Mouse (Mus musculus): ENCODE measurements at regions not wholly inside any gene's neighbourhood (a gene's known extent, or its start where the extent isn't known, plus 50 kb on each side); places are given as distances from the start of the nearest gene placed in this dataset.

DNA sequence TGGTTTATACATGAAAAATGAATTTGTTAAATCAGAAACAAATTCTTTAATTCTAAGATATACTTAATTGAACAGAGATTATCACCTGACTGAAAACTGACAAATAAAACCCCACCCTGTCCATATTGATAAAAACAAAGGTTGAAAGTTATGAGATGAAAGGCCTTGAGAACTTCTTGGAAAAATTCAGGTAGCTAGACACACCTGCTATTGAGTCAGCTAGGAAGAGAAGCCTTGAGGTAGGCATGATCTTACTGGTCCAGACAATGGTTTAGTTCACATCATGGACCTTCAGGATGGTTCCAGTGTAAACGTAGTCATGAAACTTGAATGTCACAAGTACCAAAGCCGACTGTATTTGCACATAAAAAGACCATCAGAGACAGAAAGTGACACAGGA, 180.3 kb downstream of the 1700064H15Rik start:
- H3K9me3 ChIP-seq (ENCODE audit: control insufficient read depth, insufficient read depth, low read depth, low read length), result no peaks in the 10 kb centered on the region
- H3K36me3 ChIP-seq (ENCODE audit: control insufficient read depth, insufficient read depth, low read length, poor library complexity, severe bottlenecking), result no peaks in the 10 kb centered on the region
- no peak for DNase-seq (ENCODE audit: low read depth, low spot score)
- H3K9ac ChIP-seq (ENCODE audit: insufficient read depth, low read depth, low read length, poor library complexity, severe bottlenecking), result no peak overlapping the region
- no peak overlapping the region for H3K27ac ChIP-seq (ENCODE audit: insufficient read depth, low read depth, low read length, poor library complexity, severe bottlenecking)
- no peak overlapping the region for H3K4me3 ChIP-seq (ENCODE audit: insufficient read depth in 1 of 2, low read depth in 1 of 2, low read length in 2 of 2, poor library complexity in 1 of 2, severe bottlenecking in 1 of 2)
- H3K4me1 ChIP-seq (ENCODE audit: control insufficient read depth in 2 of 2, insufficient read depth in 2 of 2, low read length in 2 of 2, poor library complexity in 1 of 2), result 0 out of 4 replicates have a peak, but pooled peaks cover 2% of the 10 kb centered on the region in 2 experiments
- TF ChIP-seq ZC3H11A (IDR thresholded peaks at IDR 0.05; ENCODE audit: borderline replicate concordance, low read depth, low read length) (no peak), CHD2 (IDR thresholded peaks at IDR 0.05; ENCODE audit: low read depth, low read length) (no peak), HCFC1 (IDR thresholded peaks at IDR 0.05; ENCODE audit: borderline replicate concordance, insufficient read depth, low read length) (no peak), ZNF384 (IDR thresholded peaks at IDR 0.05; ENCODE audit: low read depth, low read length) (no peak), MAFK (IDR thresholded peaks at IDR 0.05; ENCODE audit: insufficient read depth, low read depth, low read length) (no peak)
- in situ Hi-C loops (cut with MboI; ENCODE audit: low sequenced_read_pairs in 2 of 2, unreplicated experiment in 2 of 2), result no loop called here

DNA sequence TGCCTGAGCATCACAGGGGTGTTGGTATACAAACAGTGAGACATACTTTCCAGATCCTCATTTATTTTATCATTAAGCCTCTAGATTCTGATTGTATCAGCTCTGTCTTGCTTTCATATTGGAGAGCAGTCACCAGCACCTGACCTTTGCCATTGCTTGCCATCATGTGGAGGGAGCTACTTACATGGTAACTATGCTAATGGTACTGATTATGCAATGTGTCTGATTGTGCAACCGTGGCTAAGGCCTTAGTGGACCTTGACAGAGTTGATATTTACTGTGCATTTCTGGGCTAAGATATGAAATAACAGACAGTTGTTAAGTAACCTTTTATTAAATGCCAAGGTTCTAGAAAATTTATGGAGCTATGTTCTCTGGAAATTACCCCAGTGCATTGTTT, 180.7 kb downstream of the 1700064H15Rik start:
- H3K27ac ChIP-seq (ENCODE audit: insufficient read depth, low read depth, low read length, poor library complexity, severe bottlenecking), result no peak overlapping the region

DNA sequence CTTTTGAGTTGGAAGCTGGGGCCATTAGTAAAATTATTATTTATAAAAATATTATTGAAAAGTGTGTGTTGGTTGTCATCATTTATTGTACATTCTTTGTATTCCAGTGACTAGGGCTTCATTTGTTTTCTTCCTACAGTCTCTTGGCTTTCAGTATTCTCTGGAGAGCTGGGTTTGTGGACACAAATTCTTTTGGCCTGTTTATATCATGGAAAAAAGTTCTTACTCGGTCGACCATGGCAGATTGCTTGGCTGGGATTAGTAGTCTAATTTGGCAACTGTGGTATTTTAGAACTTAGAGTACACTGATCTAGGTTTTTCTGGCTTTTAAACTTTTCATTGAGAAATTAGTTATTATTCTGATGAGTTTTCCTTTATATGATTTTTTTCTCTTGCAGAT, 183.6 kb downstream of the 1700064H15Rik start:
- in situ Hi-C loops (cut with MboI; ENCODE audit: low sequenced_read_pairs in 2 of 2, unreplicated experiment in 2 of 2), result no loop called here
- Histone ChIP-seq H3K9ac (ENCODE audit: insufficient read depth, low read depth, low read length, poor library complexity, severe bottlenecking) (no peak overlapping the region), H3K4me1 (ENCODE audit: control insufficient read depth in 2 of 2, insufficient read depth in 2 of 2, low read length in 2 of 2, poor library complexity in 1 of 2) (no peaks in the 10 kb centered on the region), H3K4me3 (ENCODE audit: insufficient read depth in 1 of 2, low read depth in 1 of 2, low read length in 2 of 2, poor library complexity in 1 of 2, severe bottlenecking in 1 of 2) (no peak overlapping the region), H3K36me3 (ENCODE audit: control insufficient read depth, insufficient read depth, low read length, poor library complexity, severe bottlenecking) (no peaks in the 10 kb centered on the region), H3K27ac (ENCODE audit: insufficient read depth, low read depth, low read length, poor library complexity, severe bottlenecking) (no peak overlapping the region), H3K9me3 (ENCODE audit: control insufficient read depth, insufficient read depth, low read depth, low read length) (no peaks in the 10 kb centered on the region)
- TF ChIP-seq ZNF384 (IDR thresholded peaks at IDR 0.05; ENCODE audit: low read depth, low read length) (no peak), MAFK (IDR thresholded peaks at IDR 0.05; ENCODE audit: insufficient read depth, low read depth, low read length) (no peak), HCFC1 (IDR thresholded peaks at IDR 0.05; ENCODE audit: borderline replicate concordance, insufficient read depth, low read length) (no peak), ZC3H11A (IDR thresholded peaks at IDR 0.05; ENCODE audit: borderline replicate concordance, low read depth, low read length) (no peak), CHD2 (IDR thresholded peaks at IDR 0.05; ENCODE audit: low read depth, low read length) (no peak)
- no peak for DNase-seq (ENCODE audit: low read depth, low spot score)

More for the DNA sequence above, 180.7 kb downstream of the 1700064H15Rik start:
- Histone ChIP-seq H3K4me1 (ENCODE audit: control insufficient read depth in 2 of 2, insufficient read depth in 2 of 2, low read length in 2 of 2, poor library complexity in 1 of 2) (0 out of 4 replicates have a peak, but pooled peaks cover 2% of the 10 kb centered on the region in 2 experiments), H3K9me3 (ENCODE audit: control insufficient read depth, insufficient read depth, low read depth, low read length) (no peaks in the 10 kb centered on the region), H3K4me3 (ENCODE audit: insufficient read depth in 1 of 2, low read depth in 1 of 2, low read length in 2 of 2, poor library complexity in 1 of 2, severe bottlenecking in 1 of 2) (no peak overlapping the region), H3K36me3 (ENCODE audit: control insufficient read depth, insufficient read depth, low read length, poor library complexity, severe bottlenecking) (no peaks in the 10 kb centered on the region), H3K9ac (ENCODE audit: insufficient read depth, low read depth, low read length, poor library complexity, severe bottlenecking) (no peak overlapping the region)
- TF ChIP-seq MAFK (IDR thresholded peaks at IDR 0.05; ENCODE audit: insufficient read depth, low read depth, low read length) (no peak), ZNF384 (IDR thresholded peaks at IDR 0.05; ENCODE audit: low read depth, low read length) (no peak), ZC3H11A (IDR thresholded peaks at IDR 0.05; ENCODE audit: borderline replicate concordance, low read depth, low read length) (no peak), CHD2 (IDR thresholded peaks at IDR 0.05; ENCODE audit: low read depth, low read length) (no peak), HCFC1 (IDR thresholded peaks at IDR 0.05; ENCODE audit: borderline replicate concordance, insufficient read depth, low read length) (no peak)
- DNase-seq (ENCODE audit: low read depth, low spot score), result no peak
- in situ Hi-C loops (cut with MboI; ENCODE audit: low sequenced_read_pairs in 2 of 2, unreplicated experiment in 2 of 2), result no loop called here

DNA sequence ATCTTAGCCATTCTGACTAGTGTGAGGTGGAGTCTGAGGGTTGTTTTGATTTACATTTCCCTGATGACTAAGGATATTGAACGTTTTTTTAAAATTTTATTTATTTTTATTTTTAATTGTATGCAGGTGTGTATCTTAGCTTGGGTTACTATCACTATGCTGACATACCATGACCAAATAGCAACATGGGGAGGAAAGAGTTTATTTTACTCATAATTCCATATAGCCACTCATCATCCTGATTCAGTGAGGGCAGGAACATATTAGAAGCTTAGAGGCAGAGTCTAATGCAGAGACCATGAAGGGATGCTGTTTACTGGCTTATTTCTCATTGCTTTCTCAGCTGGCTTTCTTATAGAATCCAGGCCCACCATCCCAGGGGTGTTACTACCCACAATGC, 186.7 kb downstream of the 1700064H15Rik start:
- no peaks in the 10 kb centered on the region for H3K9me3 ChIP-seq (ENCODE audit: control insufficient read depth, insufficient read depth, low read depth, low read length)
- in situ Hi-C loops (cut with MboI; ENCODE audit: low sequenced_read_pairs in 2 of 2, unreplicated experiment in 2 of 2), result no loop called here
- no peak overlapping the region for H3K4me3 ChIP-seq (ENCODE audit: insufficient read depth in 1 of 2, low read depth in 1 of 2, low read length in 2 of 2, poor library complexity in 1 of 2, severe bottlenecking in 1 of 2)
- no peak for DNase-seq (ENCODE audit: low read depth, low spot score)
- no peaks in the 10 kb centered on the region for H3K36me3 ChIP-seq (ENCODE audit: control insufficient read depth, insufficient read depth, low read length, poor library complexity, severe bottlenecking)
- no peak overlapping the region for H3K27ac ChIP-seq (ENCODE audit: insufficient read depth, low read depth, low read length, poor library complexity, severe bottlenecking)
- H3K9ac ChIP-seq (ENCODE audit: insufficient read depth, low read depth, low read length, poor library complexity, severe bottlenecking), result no peak overlapping the region
- TF ChIP-seq CHD2 (IDR thresholded peaks at IDR 0.05; ENCODE audit: low read depth, low read length) (no peak), HCFC1 (IDR thresholded peaks at IDR 0.05; ENCODE audit: borderline replicate concordance, insufficient read depth, low read length) (no peak), MAFK (IDR thresholded peaks at IDR 0.05; ENCODE audit: insufficient read depth, low read depth, low read length) (no peak), ZNF384 (IDR thresholded peaks at IDR 0.05; ENCODE audit: low read depth, low read length) (no peak), ZC3H11A (IDR thresholded peaks at IDR 0.05; ENCODE audit: borderline replicate concordance, low read depth, low read length) (no peak)
- H3K4me1 ChIP-seq (ENCODE audit: control insufficient read depth in 2 of 2, insufficient read depth in 2 of 2, low read length in 2 of 2, poor library complexity in 1 of 2), result no peaks in the 10 kb centered on the region

DNA sequence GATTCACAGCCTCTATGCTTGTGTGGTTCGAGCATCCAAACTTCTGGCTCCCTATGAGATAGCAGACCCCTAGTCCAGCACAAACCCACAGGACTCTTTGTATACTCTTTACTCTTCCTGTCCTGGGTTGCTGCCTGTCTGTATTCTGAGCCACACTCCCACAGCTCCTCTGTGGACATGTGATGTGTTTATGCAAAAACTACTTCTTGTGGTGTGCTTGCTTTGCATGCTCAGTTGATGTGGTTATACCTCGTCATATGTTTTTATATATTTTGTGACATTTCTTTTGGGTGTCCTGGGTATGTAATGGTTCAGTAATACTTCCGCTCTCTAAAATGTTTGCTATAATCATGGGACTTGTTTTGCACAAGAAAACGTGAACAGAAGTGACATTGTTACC, 198.3 kb downstream of the 1700064H15Rik start:
- Histone ChIP-seq H3K4me3 (ENCODE audit: insufficient read depth in 1 of 2, low read depth in 1 of 2, low read length in 2 of 2, poor library complexity in 1 of 2, severe bottlenecking in 1 of 2) (no peak overlapping the region), H3K27ac (ENCODE audit: insufficient read depth, low read depth, low read length, poor library complexity, severe bottlenecking) (no peak overlapping the region), H3K9ac (ENCODE audit: insufficient read depth, low read depth, low read length, poor library complexity, severe bottlenecking) (no peak overlapping the region), H3K4me1 (ENCODE audit: control insufficient read depth in 2 of 2, insufficient read depth in 2 of 2, low read length in 2 of 2, poor library complexity in 1 of 2) (no peaks in the 10 kb centered on the region), H3K9me3 (ENCODE audit: control insufficient read depth, insufficient read depth, low read depth, low read length) (no peaks in the 10 kb centered on the region), H3K36me3 (ENCODE audit: control insufficient read depth, insufficient read depth, low read length, poor library complexity, severe bottlenecking) (no peaks in the 10 kb centered on the region)
- in situ Hi-C loops (cut with MboI; ENCODE audit: low sequenced_read_pairs in 2 of 2, unreplicated experiment in 2 of 2), result no loop called here
- TF ChIP-seq ZC3H11A (IDR thresholded peaks at IDR 0.05; ENCODE audit: borderline replicate concordance, low read depth, low read length), result no peak
- no peak for TF ChIP-seq MAFK (IDR thresholded peaks at IDR 0.05; ENCODE audit: insufficient read depth, low read depth, low read length)
- TF ChIP-seq HCFC1 (IDR thresholded peaks at IDR 0.05; ENCODE audit: borderline replicate concordance, insufficient read depth, low read length), result no peak
- TF ChIP-seq CHD2 (IDR thresholded peaks at IDR 0.05; ENCODE audit: low read depth, low read length), result no peak
- no peak for TF ChIP-seq ZNF384 (IDR thresholded peaks at IDR 0.05; ENCODE audit: low read depth, low read length)
- no peak for DNase-seq (ENCODE audit: low read depth, low spot score)

Data from ES-E14 (cell line).